Mouse (Mus musculus) layer of hippocampus, adult 18-20 months (tissue): ENCODE results near the gene Nfe2l2. TPM values are rescaled to one million over a fixed set of nuclear protein-coding genes. Genes with fewer than 3 reads are reported as not detected.
"Not testable (repeated sequence)": the region's sequence is repeated elsewhere in the genome, so short reads cannot be mapped to it uniquely, and the experiment has no call there.

Experiments used
- DNase-seq, 2 experiments: peaks; one replicate each; pipeline ENCODE4 v3.0.0; 2022; ENCODE audit warnings: low spot score in 2 of 2
- total RNA-seq, 2 experiments: library from RNA; stranded (reverse); gene quantifications; 2 replicates each; pipeline ENCODE4 v1.2.3; 2021

Gene Nfe2l2
- total RNA-seq, 2 experiments from 2014 or later = 14.5 to 16.3 TPM

DNA sequence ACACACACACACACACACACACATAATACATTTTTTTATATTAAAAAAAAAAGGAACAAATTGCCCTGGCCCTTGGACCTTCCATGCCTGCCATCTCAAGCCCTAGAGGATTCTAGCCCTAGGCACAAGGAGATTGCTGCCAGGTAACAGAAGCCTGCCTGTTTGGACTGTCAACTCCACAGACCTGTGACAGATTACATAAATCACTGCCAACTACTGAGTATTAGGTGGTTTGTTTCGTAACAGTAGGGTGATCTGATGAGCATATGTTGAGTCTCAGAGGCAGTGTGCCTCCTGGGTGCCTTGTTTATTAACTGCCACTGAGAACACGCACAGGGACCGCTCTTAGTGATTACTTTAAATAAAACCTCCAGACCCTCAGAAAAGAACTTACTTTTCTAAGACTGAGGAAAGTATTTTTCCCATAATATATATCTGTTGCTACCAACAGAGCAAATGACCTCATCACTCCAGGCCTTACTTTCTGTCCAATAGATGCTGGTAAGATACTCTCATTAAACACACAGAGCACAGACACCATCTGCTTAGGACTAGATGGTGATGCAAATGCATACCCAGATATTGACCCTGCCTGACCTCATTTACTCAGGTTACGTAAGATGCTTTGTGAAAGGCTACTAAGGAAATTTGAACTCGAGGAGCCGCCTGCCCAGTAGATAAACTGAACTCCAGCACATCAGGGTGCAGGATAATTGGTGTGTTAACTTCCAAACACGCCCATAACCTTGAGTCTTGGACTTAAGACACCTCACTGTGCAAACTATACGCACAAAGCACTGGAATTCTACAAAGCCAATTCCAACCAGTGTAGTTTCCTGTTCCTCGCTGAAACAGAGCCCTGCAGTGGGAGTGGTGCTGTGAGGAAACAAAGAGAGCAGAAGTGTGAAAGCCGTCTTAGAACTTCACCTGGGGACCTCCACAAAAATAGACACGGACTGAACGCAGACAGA is 11.9 kb upstream of the Nfe2l2 start:
- DNase-seq = no peak

DNA sequence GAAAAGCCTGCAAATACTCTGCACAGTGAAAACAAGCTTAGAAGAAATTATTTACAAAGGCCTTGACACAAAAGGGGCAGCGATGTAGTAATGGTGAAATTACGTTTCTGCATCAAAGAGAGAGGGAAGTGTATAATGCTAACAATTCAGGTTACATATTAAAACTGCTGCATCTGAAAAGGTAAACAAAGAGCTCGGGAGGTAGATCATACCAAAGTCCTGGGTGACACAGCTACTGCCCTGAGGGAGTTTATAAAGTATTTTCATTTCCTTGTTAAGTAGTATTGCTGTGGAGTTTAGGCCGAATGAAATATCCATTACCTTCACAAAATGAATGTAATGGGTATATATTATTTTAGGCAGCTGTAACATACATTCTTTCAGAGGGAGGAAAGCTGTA is 10.3 kb upstream of the Nfe2l2 start:
- DNase-seq = no peak

- no peak for DNase-seq
Observed at GRCm38 (mm10) chr2:75713083-75713482, 8.6 kb upstream of the Nfe2l2 start.

GRCm38 (mm10) chr2:75707420-75707819 is 3.0 kb upstream of the Nfe2l2 start:
- DNase-seq = no peak

DNA sequence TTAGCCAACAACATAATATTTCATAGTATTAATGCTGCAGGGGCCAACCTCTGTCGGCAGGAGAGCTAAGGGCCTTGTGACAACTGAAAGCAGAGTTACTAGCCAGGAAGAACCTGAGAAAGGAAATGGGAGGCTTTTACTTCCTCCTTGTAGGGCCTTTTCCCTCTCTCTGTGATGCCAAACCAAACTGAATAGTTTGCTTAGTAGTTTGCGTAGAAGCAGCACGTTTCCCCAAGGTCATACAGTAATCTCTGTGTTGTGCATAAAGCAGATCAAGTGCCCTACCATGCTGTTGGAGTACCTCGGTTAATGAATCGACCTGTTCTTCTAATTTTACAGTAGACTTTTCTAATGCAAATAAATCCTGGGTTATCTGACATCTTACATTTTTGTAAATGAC is 2.0 kb upstream of the Nfe2l2 start:
- DNase-seq = no peak

DNA sequence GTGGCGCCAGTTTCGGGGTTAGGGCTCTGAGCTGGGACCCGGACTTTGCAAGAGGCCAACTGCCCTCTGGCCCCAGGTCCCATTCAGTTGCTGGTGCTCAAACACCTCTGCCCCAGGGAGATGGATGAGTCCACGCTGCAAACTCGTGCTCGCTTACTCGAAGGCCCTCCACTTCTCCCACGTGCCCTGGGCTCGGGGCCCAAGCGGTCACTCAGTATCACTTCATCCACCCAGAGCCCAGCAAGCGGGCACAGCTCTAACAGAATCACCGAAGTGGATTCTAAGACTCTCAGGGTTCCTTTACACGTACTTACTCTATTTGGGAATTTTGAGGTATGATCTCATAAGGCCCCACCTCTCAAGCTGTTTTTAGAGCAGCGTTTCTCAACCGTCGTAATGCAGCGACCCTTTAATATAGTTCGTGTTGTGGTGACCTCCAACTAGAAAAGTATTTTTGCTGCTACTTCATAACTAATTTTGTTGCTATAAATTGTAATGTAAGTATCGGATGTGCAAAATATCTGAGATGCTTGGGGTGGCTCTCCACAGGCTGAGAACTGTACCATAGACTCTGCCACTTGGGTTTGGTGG is 816 bp upstream of the Nfe2l2 start:
- no peak for DNase-seq

DNA sequence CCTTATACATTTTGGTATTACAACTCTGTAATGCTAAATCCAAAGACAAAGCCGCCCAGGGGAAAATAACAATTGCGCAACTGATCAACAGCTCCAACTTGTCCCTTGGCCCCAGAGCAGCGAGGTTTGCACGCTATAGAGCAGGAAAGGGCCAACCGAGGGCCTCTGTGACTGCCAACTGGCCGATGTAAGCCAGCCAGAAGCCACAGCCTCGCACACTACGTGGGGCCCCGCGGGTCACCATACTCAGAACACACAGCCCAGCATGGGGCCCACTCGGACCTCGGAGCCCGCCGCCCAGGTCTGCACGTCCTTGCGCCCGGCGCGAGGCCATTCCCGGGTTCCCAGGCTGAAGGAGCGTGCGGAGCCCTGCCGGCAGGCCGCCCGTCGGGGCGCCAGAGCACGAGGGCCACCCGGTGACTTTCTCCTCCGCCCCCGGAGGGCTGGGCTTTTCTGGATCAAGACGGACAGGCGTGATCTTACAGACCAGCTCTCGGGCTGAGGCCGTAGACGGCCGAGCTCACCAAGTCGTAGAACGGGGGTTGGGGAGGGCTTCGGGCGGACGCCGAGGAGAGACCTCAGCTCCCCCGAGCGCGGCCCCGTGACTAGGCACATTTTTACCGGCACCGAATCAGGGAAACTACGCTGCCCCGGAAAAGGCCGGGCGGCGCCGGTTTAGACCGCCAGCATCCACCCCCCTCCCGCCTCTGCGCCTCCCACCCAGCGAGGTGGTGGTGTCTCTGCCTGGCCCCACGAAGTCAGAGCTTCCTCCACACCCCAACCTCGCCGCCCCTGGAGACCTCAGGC is 863 bp downstream of the Nfe2l2 start:
- peak; percentile 46 to 79 for DNase-seq

DNA sequence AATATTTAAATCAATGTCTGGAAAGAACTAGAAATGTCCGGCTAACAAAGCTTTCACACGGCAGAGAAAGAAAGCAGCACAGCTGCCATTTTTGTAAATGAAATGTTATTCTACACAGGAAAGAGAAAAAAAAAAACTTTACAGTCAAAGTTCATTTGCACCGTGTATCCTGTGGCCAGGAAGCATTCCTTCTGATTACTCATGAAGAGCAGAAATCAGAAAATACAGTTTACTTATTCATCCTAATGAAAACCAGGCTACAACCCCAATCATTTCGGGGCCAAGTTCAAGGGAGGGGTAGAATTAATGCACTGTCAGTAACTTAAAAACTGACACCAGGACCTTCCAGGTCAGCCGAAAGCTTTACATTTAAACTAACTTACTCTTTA is 1.9 kb downstream of the Nfe2l2 start:
- DNase-seq = no peak

DNA sequence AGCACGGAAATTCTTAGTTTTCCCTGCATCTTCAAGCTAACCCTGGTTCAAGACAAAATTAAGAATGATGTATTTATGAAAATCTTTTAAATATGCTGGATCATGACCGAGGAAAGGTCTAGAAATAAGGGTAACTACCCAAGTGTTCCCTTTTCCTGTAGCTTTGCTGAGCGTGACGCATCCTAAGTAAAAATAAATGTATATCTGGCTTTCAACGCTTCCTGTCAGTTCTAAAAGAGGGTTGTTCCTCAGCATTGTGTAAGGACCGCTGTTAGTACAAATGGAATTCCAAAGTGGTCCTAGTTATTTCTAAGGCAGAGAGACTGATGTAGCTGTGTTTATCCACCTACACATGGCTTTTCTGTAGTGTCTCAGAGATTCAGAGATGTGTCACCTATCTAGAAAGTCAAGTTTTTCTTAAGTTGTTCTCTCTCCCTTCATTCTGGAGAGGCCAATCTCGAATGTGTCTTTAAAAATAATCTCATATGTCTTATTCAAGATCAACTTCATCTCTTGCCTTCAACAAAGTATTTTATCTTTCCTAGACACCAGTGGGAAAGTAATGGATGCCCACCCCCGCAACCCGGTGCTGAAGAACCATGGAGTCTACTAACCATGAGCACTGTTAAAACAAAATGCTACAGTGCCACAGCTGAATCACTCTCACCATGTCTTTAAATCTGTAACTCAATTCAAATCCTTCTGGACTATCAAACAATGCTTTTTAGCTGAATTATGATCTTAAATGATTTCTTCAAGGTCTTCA is 2.4 kb downstream of the Nfe2l2 start:
- no peak for DNase-seq

DNA sequence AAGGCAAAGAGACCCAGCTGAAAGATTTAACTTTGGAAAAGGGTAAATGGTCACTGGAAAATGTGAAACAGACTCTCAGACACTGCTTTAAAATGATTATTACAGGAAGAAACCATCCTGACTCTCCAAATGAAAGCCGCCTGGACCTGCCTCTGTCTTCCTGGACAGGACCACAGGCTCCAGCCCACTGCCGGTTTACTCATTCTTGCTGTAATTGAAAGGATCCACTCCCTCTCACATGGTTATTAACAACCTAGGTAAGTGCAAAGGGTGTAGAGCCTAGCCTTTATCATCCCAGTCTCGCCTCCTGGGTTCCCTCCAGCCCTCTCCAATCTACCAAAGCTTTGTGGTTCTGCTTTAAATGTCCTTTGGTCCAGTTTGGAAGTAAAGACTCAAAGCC is 3.2 kb downstream of the Nfe2l2 start:
- no peak for DNase-seq

- DNase-seq = no peak
Observed at GRCm38 (mm10) chr2:75700543-75700942, 3.9 kb downstream of the Nfe2l2 start.

DNA sequence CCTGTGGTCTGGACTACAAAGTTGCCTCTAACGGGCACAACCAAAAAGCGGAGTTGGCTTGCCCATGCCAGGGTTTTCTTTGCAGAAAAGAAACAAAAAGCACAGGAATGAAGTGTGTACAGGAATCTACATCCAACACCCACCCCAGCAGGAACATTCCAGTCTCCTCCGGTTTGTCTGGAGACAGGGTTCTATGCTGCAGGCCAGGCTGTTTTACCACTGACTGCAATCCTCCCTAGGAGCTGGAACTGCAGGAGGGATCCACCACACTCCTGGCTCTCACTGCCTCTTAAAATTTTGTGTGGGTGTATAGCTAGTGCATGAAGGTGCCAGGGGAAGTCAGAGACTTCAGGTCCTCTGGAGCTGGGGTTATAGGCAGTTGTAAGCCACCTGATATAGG is 5.6 kb downstream of the Nfe2l2 start:
- DNase-seq = no peak

- DNase-seq = no peak
Observed at GRCm38 (mm10) chr2:75698007-75698406, 6.4 kb downstream of the Nfe2l2 start.

DNA sequence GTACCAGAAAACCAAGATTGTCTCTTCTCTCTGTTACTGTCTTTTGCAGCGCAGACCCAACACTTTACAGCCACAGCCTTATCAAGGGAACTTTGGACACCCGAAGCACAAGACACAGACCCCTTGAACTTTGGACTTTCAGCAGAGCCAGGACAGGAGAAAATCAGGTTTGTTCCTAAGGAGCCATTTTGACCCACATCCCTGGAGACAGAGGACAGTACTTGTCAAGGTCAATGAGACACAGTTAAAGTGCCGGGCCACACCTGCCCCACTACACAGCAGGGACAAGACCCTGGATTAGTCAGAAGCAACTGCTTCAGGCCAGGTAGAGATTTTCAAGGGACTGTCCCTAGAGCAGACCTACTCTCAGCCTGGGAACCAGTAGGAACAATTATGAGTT is 7.2 kb downstream of the Nfe2l2 start:
- no peak for DNase-seq

- no peak for DNase-seq
Observed at GRCm38 (mm10) chr2:75696371-75696770, 8.1 kb downstream of the Nfe2l2 start.

GRCm38 (mm10) chr2:75695676-75696350 is 8.6 kb downstream of the Nfe2l2 start:
- DNase-seq = no peak

DNA sequence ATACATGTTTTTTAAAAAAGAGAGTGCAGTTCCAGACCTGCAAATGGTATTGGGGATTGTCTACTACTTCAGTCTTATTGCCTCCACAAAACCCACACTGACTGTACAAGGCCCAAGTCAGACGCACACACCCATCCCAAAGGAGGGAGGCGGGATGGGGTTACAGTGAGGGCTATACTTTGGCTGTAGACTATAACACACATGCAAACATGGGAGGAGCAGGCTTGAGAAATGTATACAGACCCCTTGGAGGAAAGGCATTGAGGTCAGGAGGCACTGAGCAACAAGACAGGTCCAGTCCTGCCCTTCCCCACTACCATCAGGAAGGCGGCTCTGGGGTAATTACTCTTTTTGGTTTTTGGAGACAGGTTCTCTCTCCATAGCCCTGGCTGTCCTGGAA is 9.5 kb downstream of the Nfe2l2 start:
- DNase-seq = not testable (repeated sequence)

GRCm38 (mm10) chr2:75692369-75692768 is 12.1 kb downstream of the Nfe2l2 start:
- DNase-seq = no peak

DNA sequence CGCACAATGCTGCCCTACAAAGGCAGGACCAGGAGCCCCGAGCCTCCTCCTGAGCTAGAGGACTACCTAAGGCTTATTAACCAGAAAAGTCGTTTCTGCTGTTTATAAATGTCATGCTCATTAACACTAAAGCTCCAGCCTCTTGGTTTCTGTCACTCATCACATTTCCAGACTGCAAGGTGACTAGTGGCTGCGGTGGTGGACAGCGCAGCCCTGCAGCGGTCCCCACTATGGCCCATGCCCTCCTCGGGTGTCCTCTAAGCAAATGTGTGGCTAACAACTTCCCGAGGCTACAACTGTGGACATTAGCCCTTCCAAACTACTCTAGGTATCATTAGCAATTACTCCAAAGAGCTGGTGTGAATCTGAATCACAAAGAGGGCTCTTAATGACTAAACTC is 13.1 kb downstream of the Nfe2l2 start:
- no peak for DNase-seq

GRCm38 (mm10) chr2:75690656-75691055 is 13.8 kb downstream of the Nfe2l2 start:
- no peak for DNase-seq
